Mouse (Mus musculus) olfactory bulb, adult 2 months (tissue): ENCODE data around the gene Uvrag.

ENCODE experiments used
- CTCF ChIP-seq: fragments of 200-500 bp; IDR thresholded peaks from 2 replicates; pipeline ENCODE4 v1.5.1; 2012; ENCODE audit warnings: low read depth, mild to moderate bottlenecking, low read length, moderate library complexity; ENCODE audit not compliant: insufficient read depth
- POLR2A ChIP-seq: fragments of 200-500 bp; IDR thresholded peaks from 2 replicates; pipeline ENCODE4 v1.6.1; 2012; ENCODE audit warnings: mild to moderate bottlenecking, low read depth, low read length, moderate library complexity; ENCODE audit not compliant: insufficient read depth

DNA sequence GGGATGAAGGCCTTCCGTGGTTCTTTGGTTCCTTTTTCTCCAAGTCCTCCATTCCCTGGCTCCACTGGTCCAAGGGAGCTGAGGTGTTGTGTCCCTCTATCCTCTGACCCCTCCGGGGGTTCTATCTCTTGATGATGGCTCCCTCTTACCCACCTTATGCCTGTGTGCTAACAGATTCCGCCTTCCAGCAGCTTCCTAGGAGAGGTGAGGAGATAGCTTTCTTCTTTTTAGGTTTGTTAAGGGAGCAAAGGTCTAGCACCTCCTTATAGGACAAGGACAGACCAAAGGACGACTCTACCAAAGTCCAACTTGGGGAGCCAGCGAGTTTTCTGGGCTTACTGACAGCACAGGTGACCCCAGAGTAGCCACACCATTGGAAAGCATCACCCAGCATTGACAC is 181.7 kb downstream of the Uvrag start:
- TF ChIP-seq CTCF, result no peak
- TF ChIP-seq POLR2A, result no peak
